Mouse (Mus musculus) neural tube, embryonic 11.5 days (tissue): ENCODE results near the gene Preb. TPM values are rescaled to one million over a fixed set of nuclear protein-coding genes. Genes with fewer than 3 reads are reported as not detected.
A peak's percentile ranks its signal among the peaks of the same experiment; 100 is the strongest.

Experiments used
- ATAC-seq: fragments of 200-750 bp; cut with Nextera tagmentation; 2 replicates; pipeline ENCODE4 v1.8.0; 2017; ENCODE audit warnings: moderate number of reproducible peaks, mild to moderate bottlenecking, moderate TSS enrichment, moderate library complexity; ENCODE audit not compliant: insufficient read depth, low FRiP score, low TSS enrichment
- DNase-seq: peaks from one replicate; pipeline ENCODE4 v3.0.0-alpha.2; 2015; ENCODE audit warnings: low spot score
- H3K27ac ChIP-seq: fragments of 300-500 bp; sonication (generic); 2 replicates; pipeline ENCODE4 v1.5.1; 2014; ENCODE audit warnings: low read depth, mild to moderate bottlenecking, low read length
- H3K27me3 ChIP-seq: fragments of 300-500 bp; sonication (generic); 2 replicates; pipeline ENCODE4 v1.6.1; 2014; ENCODE audit warnings: mild to moderate bottlenecking, low read length, mixed read lengths; ENCODE audit not compliant: control insufficient read depth, insufficient read depth
- H3K36me3 ChIP-seq: fragments of 300-500 bp; sonication (generic); 2 replicates; pipeline ENCODE4 v1.6.1; 2014; ENCODE audit warnings: mild to moderate bottlenecking, low read length, moderate library complexity, mixed read lengths; ENCODE audit not compliant: control insufficient read depth, insufficient read depth
- H3K4me1 ChIP-seq: fragments of 300-500 bp; sonication (generic); 2 replicates; pipeline ENCODE4 v1.6.1; 2014; ENCODE audit warnings: low read length, mixed read lengths; ENCODE audit not compliant: control insufficient read depth, insufficient read depth
- H3K4me2 ChIP-seq: fragments of 300-500 bp; sonication (generic); 2 replicates; pipeline ENCODE4 v1.6.1; 2014; ENCODE audit warnings: low read depth, mild to moderate bottlenecking, moderate library complexity
- H3K4me3 ChIP-seq: fragments of 300-500 bp; sonication (generic); 2 replicates; pipeline ENCODE4 v1.5.1; 2014; ENCODE audit warnings: low read depth, low read length
- H3K9ac ChIP-seq: fragments of 300-500 bp; sonication (generic); 2 replicates; pipeline ENCODE4 v1.6.1; 2014; ENCODE audit warnings: mild to moderate bottlenecking, low read length
- H3K9me3 ChIP-seq: fragments of 300-500 bp; sonication (generic); 2 replicates; pipeline ENCODE4 v1.6.1; 2016; ENCODE audit warnings: low read length; ENCODE audit not compliant: control insufficient read depth
- WGBS: fragments of 180-500 bp; shearing (Covaris S2); extraction: QIAGEN DNeasy Blood & Tissue Kit; methylation state at CpG from one replicate; pipeline ENCODE4 v1.1.7; 2014; 5-methylcytosine and 5-hydroxymethylcytosine counted together
- polyA plus RNA-seq: library from polyadenylated mRNA; unstranded; fragments of >200 nt; fragmentation: Nextera tagmentation; extraction: Ambion mirVana; gene quantifications from 2 replicates; pipeline ENCODE4 v1.2.1, GENCODE M21; 2014

Gene Preb
- polyA plus RNA-seq, 1 experiment from 2014 or later: 108 TPM

- Histone ChIP-seq H3K9me3 (no peaks in the 10 kb centered on the region), H3K27ac (no peak overlapping the region; the same call in 1 of the 2 replicates), H3K4me1 (peaks cover 15% of the 10 kb centered on the region), H3K4me2 (peak overlapping the region; percentile 52), H3K9ac (0 out of 2 replicates have a peak overlapping the region, but pooled peaks have one; percentile 30), H3K36me3 (peaks cover 4% of the 10 kb centered on the region; the same call in 1 of the 2 replicates), H3K4me3 (peak overlapping the region; percentile 33; the same call in 1 of the 2 replicates), H3K27me3 (no peaks in the 10 kb centered on the region)
- DNase-seq (no peak), ATAC-seq (peak; percentile 54)
- WGBS: 73% methylated on average over 9 of the region's 9 CpGs
These were observed 44.7 kb downstream of the Preb start for GRCm38 (mm10) chr5:30915456-30915855.

DNA sequence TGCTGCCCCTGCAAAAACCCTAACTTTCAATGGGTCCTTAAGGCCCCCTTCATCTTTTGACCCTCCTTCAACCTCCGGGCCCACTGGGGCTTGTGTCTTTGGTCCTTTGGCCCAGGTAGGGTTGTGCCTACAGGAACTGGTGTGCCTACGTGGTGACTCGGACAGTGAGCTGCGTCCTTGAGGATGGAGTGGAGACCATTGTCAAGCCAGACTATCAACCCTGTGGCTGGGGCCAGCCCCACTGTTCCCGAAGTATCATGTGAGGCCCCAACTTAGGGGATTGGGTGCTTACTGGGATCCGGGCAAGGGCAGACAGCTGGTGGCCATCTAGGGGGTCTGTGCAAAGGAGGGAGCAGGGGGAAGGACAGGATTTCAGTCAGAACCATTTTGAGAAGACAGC lies 45.3 kb downstream of the Preb start:
- Histone ChIP-seq H3K4me3 (peak overlapping the region; percentile 33), H3K9me3 (no peaks in the 10 kb centered on the region), H3K4me2 (peak overlapping the region; percentile 52), H3K27me3 (no peaks in the 10 kb centered on the region), H3K9ac (no peak overlapping the region), H3K36me3 (peaks cover 4% of the 10 kb centered on the region; the same call in 1 of the 2 replicates), H3K27ac (no peak overlapping the region; the same call in 1 of the 2 replicates), H3K4me1 (peaks cover 15% of the 10 kb centered on the region)
- DNase-seq (no peak), ATAC-seq (no peak)
- WGBS: 71% methylated on average over 6 of the region's 6 CpGs

GRCm38 (mm10) chr5:30914101-30914635 lies 46.0 kb downstream of the Preb start:
- Histone ChIP-seq H3K4me1 (peaks cover 15% of the 10 kb centered on the region), H3K4me3 (peak overlapping the region; percentile 33), H3K27me3 (no peaks in the 10 kb centered on the region), H3K9ac (peak overlapping the region; percentile 35), H3K4me2 (peak overlapping the region; percentile 52), H3K27ac (peak overlapping the region; percentile 87), H3K9me3 (no peaks in the 10 kb centered on the region), H3K36me3 (peaks cover 4% of the 10 kb centered on the region; the same call in 1 of the 2 replicates)
- ATAC-seq (no peak), DNase-seq (peak; percentile 22)
- 77% methylated on average over 7 of the region's 7 CpGs for WGBS

DNA sequence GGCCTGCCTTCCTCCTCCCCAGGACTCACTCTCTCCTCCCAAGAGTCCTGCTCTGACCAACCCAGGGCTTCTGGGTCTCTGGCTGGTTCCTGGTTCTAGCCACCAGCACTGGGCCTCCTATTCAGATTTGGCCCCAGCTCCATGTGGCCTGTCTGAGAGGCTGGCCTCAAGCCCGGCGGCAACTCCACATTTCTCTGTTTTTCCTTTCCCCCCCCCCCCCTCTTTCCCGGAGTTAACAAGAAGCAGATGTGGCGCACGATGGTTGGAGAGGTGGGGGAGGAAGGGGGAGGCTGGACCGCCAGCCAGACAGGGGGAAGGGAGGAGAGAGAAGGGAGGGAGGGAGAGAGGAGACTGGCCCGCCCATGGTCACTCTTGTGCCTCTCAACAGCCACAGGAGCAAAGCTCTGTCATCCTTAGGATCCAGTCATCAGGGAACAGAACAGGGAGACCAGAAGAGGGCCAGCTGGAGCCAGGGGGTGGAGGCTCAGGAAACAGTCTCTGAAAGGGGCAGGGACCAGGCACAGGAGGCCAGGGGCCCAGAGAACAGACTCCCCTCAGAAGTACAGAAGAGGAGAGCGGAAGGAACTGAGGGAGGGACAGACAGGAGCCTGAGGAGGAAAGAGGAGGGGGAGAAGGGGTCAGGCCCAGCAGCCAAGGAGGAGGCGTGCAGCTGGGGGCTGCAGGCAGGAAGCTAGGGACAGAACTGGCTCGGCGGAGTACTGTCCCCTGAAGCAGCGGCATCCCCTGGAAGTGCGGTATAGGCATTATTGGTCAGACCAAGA lies 46.9 kb downstream of the Preb start, which contains the start of gene Emilin1:
TSS of gene Emilin1 (plus strand) at position 343 of the 782 bp plus-strand sequence.
- peaks cover 19% of the 10 kb centered on the region for H3K4me1 ChIP-seq
- ATAC-seq: no peak

DNA sequence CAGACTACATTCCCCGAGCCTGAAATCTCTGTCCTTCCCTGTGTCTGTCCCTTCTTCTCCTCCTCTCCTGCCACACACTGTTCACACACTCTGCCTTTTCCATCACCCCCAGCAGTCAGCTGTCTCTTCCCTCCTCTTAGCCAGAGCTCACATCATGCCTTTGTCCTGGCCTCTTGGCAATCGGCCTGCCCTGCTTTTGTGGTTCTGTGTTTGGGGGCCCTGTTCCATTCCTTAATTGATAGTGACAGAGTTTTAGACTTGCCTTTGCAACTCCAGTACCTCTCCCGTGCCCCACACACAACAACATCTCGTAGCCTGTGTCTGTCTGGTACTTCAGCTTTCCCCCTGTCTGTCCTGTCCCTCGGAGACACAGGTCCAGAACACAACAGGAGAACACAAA lies 48.0 kb downstream of the Preb start:
- no peaks in the 10 kb centered on the region; the same call in 1 of the 2 replicates for H3K36me3 ChIP-seq
- DNase-seq: no peak
- no peak overlapping the region for H3K4me2 ChIP-seq
- no peak for ATAC-seq
- H3K27ac ChIP-seq: peak overlapping the region; percentile 87
- no peak overlapping the region for H3K4me3 ChIP-seq
- no peak overlapping the region for H3K9ac ChIP-seq
- whole genome bisulfite sequencing: 74% methylated on average over 5 of the region's 5 CpGs
- H3K9me3 ChIP-seq: no peaks in the 10 kb centered on the region
- peaks cover 19% of the 10 kb centered on the region for H3K4me1 ChIP-seq
- H3K27me3 ChIP-seq: no peaks in the 10 kb centered on the region

More for the DNA sequence above, 46.9 kb downstream of the Preb start, which contains the start of gene Emilin1:
- peak within 1 kb of the TSS; percentile 52 for H3K4me2 ChIP-seq
- DNase-seq: peak; percentile 77
- H3K9me3 ChIP-seq: no peaks in the 10 kb centered on the region
- H3K4me3 ChIP-seq: peak within 1 kb of the TSS; percentile 33
- H3K27me3 ChIP-seq: no peaks in the 10 kb centered on the region
- peak within 1 kb of the TSS; percentile 35 for H3K9ac ChIP-seq
- H3K36me3 ChIP-seq: peaks cover 4% of the 10 kb centered on the region; the same call in 1 of the 2 replicates
- H3K27ac ChIP-seq: peak within 1 kb of the TSS; percentile 87
- WGBS: 15% methylated on average over 13 of the region's 13 CpGs

GRCm38 (mm10) chr5:30910481-30910880 lies 49.7 kb downstream of the Preb start:
- H3K4me2 ChIP-seq: no peak overlapping the region
- no peak overlapping the region for H3K4me3 ChIP-seq
- DNase-seq: no peak
- H3K27ac ChIP-seq: no peak overlapping the region
- H3K9me3 ChIP-seq: no peaks in the 10 kb centered on the region
- no peaks in the 10 kb centered on the region for H3K27me3 ChIP-seq
- H3K36me3 ChIP-seq: no peaks in the 10 kb centered on the region
- peaks cover 23% of the 10 kb centered on the region for H3K4me1 ChIP-seq
- H3K9ac ChIP-seq: no peak overlapping the region
- ATAC-seq: no peak

- Histone ChIP-seq H3K27ac (no peak overlapping the region), H3K4me1 (peaks cover 22% of the 10 kb centered on the region), H3K9me3 (no peaks in the 10 kb centered on the region), H3K27me3 (no peaks in the 10 kb centered on the region), H3K9ac (no peak overlapping the region), H3K36me3 (peaks cover 1% of the 10 kb centered on the region; the same call in 1 of the 2 replicates), H3K4me2 (no peak overlapping the region), H3K4me3 (no peak overlapping the region)
- DNase-seq: no peak
- 85% methylated on average over 7 of the region's 7 CpGs for WGBS
- no peak for ATAC-seq
These were observed 50.3 kb downstream of the Preb start for GRCm38 (mm10) chr5:30909863-30910262.

DNA sequence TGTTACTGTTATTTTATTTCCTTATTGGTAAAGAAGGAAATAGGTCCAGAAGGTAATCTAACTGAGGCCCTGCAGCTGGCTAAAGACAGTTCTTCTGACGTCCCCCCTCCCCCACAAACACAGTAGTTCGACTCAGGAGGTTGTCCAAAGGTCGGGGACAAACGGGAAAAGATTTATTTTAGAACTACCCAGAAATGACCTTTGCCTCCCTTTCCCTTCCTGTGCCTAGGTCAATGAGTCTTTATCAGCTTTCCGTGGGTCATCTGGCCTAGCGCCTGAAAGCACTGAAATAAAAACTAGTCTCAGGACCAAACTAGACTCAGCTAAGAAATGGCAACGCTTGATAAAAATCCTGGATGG lies 50.9 kb downstream of the Preb start:
- no peaks in the 10 kb centered on the region for H3K9me3 ChIP-seq
- no peak overlapping the region for H3K27ac ChIP-seq
- H3K9ac ChIP-seq: no peak overlapping the region
- no peak overlapping the region for H3K4me2 ChIP-seq
- peaks cover 5% of the 10 kb centered on the region for H3K36me3 ChIP-seq
- peaks cover 18% of the 10 kb centered on the region for H3K4me1 ChIP-seq
- DNase-seq (no peak), ATAC-seq (no peak)
- WGBS: 39% methylated on average over 7 of the region's 7 CpGs
- H3K27me3 ChIP-seq: no peaks in the 10 kb centered on the region
- H3K4me3 ChIP-seq: no peak overlapping the region
